8 mouse cellular contexts compared by ENCODE assay signal in genomic region chr4:155084351-155084750, GRCm38 (mm10). TPM values are rescaled to one million over a fixed set of nuclear protein-coding genes. Genes with fewer than 3 reads are reported as not detected.
DNase-seq lines count a peak whose midpoint lies in the region; ATAC-seq and TF ChIP-seq lines count a peak whose summit lies in the region.

No protein-coding gene starts in this region.

- WGBS in heart, embryonic 16.5 days = 84% methylated on average over 7 of the region's 7 CpGs
- WGBS in hindbrain, embryonic 13.5 days = 89% methylated on average over 7 of the region's 7 CpGs
- WGBS in liver, embryonic 13.5 days (ENCODE audit: insufficient replicate concordance) = 75% methylated on average over 7 of the region's 7 CpGs

- ATAC-seq in heart, embryonic 16.5 days (replicated peaks; ENCODE audit: extremely low read depth, insufficient read depth, low FRiP score) = no peak
- ATAC-seq in G1E (ENCODE audit: extremely low read depth, insufficient number of reproducible peaks, low FRiP score, poor library complexity, severe bottlenecking) = no peak
- no peak for ATAC-seq in hindbrain, embryonic 13.5 days (ENCODE audit: low FRiP score)
- ATAC-seq in liver, embryonic 13.5 days (ENCODE audit: low read depth) = no peak

- DNase-seq in heart, postnatal 14 days = no peak
- no peak for DNase-seq in G1E (ENCODE audit: low spot score)
- DNase-seq in liver, embryonic 13.5 days = no peak
- no peak for DNase-seq in adrenal gland, adult 18-20 months (ENCODE audit: low spot score in 2 of 2)
- DNase-seq in left cerebral cortex, adult 8-10 months (ENCODE audit: low spot score in 2 of 2) = no peak
- no peak for DNase-seq in left cerebral cortex, postnatal 25 days (ENCODE audit: low spot score in 2 of 2)

- H3K4me1 ChIP-seq in heart, embryonic 16.5 days (ENCODE audit: control insufficient read depth, insufficient read depth, low read length) = peaks cover 24% of the 10 kb centered on the region
- H3K4me1 ChIP-seq in G1E (ENCODE audit: insufficient read depth, low read depth, low read length) = peaks cover 64% of the 10 kb centered on the region
- H3K4me1 ChIP-seq in hindbrain, embryonic 13.5 days (replicated peaks) = peaks cover 39% of the 10 kb centered on the region
- H3K4me1 ChIP-seq in liver, embryonic 13.5 days (replicated peaks) = peaks cover 48% of the 10 kb centered on the region

- TF ChIP-seq CTCF in G1E (IDR thresholded peaks at IDR 0.05; ENCODE audit: low read depth, low read length) = no peak

- no peak overlapping the region for H3K4me3 ChIP-seq in heart, embryonic 16.5 days (ENCODE audit: low read length)
- H3K4me3 ChIP-seq in G1E (ENCODE audit: low read depth, low read length) = peak overlapping the region; percentile 76; the same call in 1 of the 2 replicates
- H3K4me3 ChIP-seq in hindbrain, embryonic 13.5 days = no peak overlapping the region
- H3K4me3 ChIP-seq in liver, embryonic 13.5 days (replicated peaks) = peak overlapping the region; percentile 95

- no peaks in the 10 kb centered on the region for H3K9me3 ChIP-seq in heart, embryonic 16.5 days (replicated peaks; ENCODE audit: control insufficient read depth, low read length)
- H3K9me3 ChIP-seq in G1E (replicated peaks) = no peaks in the 10 kb centered on the region
- H3K9me3 ChIP-seq in hindbrain, embryonic 13.5 days = no peaks in the 10 kb centered on the region
- no peaks in the 10 kb centered on the region for H3K9me3 ChIP-seq in liver, embryonic 13.5 days (replicated peaks)

- peak overlapping the region; percentile 38; the same call in 1 of the 2 replicates for H3K9ac ChIP-seq in heart, embryonic 16.5 days (ENCODE audit: low read length)
- H3K9ac ChIP-seq in hindbrain, embryonic 13.5 days = 0 out of 2 replicates have a peak overlapping the region, but pooled peaks have one; percentile 91
- H3K9ac ChIP-seq in liver, embryonic 13.5 days = peak overlapping the region; percentile 88

- no peak overlapping the region for H3K27ac ChIP-seq in heart, embryonic 16.5 days (ENCODE audit: low read length)
- H3K27ac ChIP-seq in hindbrain, embryonic 13.5 days = no peak overlapping the region
- peak overlapping the region; percentile 48 for H3K27ac ChIP-seq in liver, embryonic 13.5 days

- H3K4me2 ChIP-seq in heart, embryonic 16.5 days (ENCODE audit: low read depth, low read length) = peak overlapping the region; percentile 65; the same call in 1 of the 2 replicates
- peak overlapping the region; percentile 95 for H3K4me2 ChIP-seq in hindbrain, embryonic 13.5 days
- peak overlapping the region; percentile 98 for H3K4me2 ChIP-seq in liver, embryonic 13.5 days

- intact Hi-C loops in heart, postnatal 14 days (cut with DNase I) = no loop called here
- intact Hi-C loops in left cerebral cortex, postnatal 25 days (cut with DNase I) = no loop called here

- H3K27me3 ChIP-seq in heart, embryonic 16.5 days (ENCODE audit: control insufficient read depth, insufficient read depth, low read length) = no peaks in the 10 kb centered on the region
- H3K27me3 ChIP-seq in G1E (ENCODE audit: insufficient read depth, low read length) = no peaks in the 10 kb centered on the region
- H3K27me3 ChIP-seq in hindbrain, embryonic 13.5 days = no peaks in the 10 kb centered on the region
- no peaks in the 10 kb centered on the region for H3K27me3 ChIP-seq in liver, embryonic 13.5 days

- peaks cover 20% of the 10 kb centered on the region for H3K36me3 ChIP-seq in heart, embryonic 16.5 days (ENCODE audit: control insufficient read depth, insufficient read depth)
- peaks cover 70% of the 10 kb centered on the region for H3K36me3 ChIP-seq in G1E (replicated peaks)
- H3K36me3 ChIP-seq in hindbrain, embryonic 13.5 days = peaks cover 41% of the 10 kb centered on the region
- peaks cover 45% of the 10 kb centered on the region for H3K36me3 ChIP-seq in liver, embryonic 13.5 days

RNA-seq across cellular contexts. Expression of gene Rer1, which starts 1.8 kb away (rescaled TPM):
- polyA plus RNA-seq in heart, embryonic 16.5 days (2015; fragmentation: Nextera tagmentation; extraction: Ambion mirVana) = 116 and 138 TPM in 2 replicates
- 10 to 100 TPM; 66.6 to 67.8 TPM for total RNA-seq in heart, postnatal 14 days (2021)
- total RNA-seq in G1E (2014; fragmentation: Nextera tagmentation) (209 TPM in 2 replicates), G1E (2017) (212 and 216 TPM in 2 replicates)
- polyA plus RNA-seq in G1E (2012) = 123 and 125 TPM in 2 replicates
- 123 and 132 TPM in 2 replicates for polyA plus RNA-seq in hindbrain, embryonic 13.5 days (2015; fragmentation: Nextera tagmentation; extraction: Ambion mirVana)
- 93.6 and 109 TPM in 2 replicates for polyA plus RNA-seq in liver, embryonic 13.5 days (2015; fragmentation: Nextera tagmentation; extraction: Ambion mirVana)
- total RNA-seq in adrenal gland, adult 18-20 months (2021) = 100 to 1,000 TPM in 1 of 2 experiments, 10 to 100 TPM in 1; 95.4 to 109 TPM
- 10 to 100 TPM; 63.3 to 69.9 (median 64.2) TPM for total RNA-seq in left cerebral cortex, adult 8-10 months (2022)
- 10 to 100 TPM; 60.9 to 69.4 TPM for total RNA-seq in left cerebral cortex, postnatal 25 days (2021)

RNA-seq across cellular contexts. Expression of gene Morn1, which starts 2.0 kb away (rescaled TPM):
- polyA plus RNA-seq in heart, embryonic 16.5 days (2015; fragmentation: Nextera tagmentation; extraction: Ambion mirVana) = 1.8 and 3.0 TPM in 2 replicates
- 1 to 10 TPM; 1.4 to 3.8 TPM for total RNA-seq in heart, postnatal 14 days (2021)
- total RNA-seq in G1E (2014; fragmentation: Nextera tagmentation) = 2.3 and 4.2 TPM in 2 replicates
- 5.3 and 7.2 TPM in 2 replicates for total RNA-seq in G1E (2017)
- 1.8 and 2.9 TPM in 2 replicates for polyA plus RNA-seq in G1E (2012)
- 7.1 and 8.0 TPM in 2 replicates for polyA plus RNA-seq in hindbrain, embryonic 13.5 days (2015; fragmentation: Nextera tagmentation; extraction: Ambion mirVana)
- polyA plus RNA-seq in liver, embryonic 13.5 days (2015; fragmentation: Nextera tagmentation; extraction: Ambion mirVana) = 1.7 and 1.9 TPM in 2 replicates
- total RNA-seq in adrenal gland, adult 18-20 months (2021) = 1 to 10 TPM; 6.6 to 9.8 TPM
- total RNA-seq in left cerebral cortex, adult 8-10 months (2022) = 10 to 100 TPM; 10.2 to 19.4 (median 12.9) TPM
- total RNA-seq in left cerebral cortex, postnatal 25 days (2021) = 1 to 10 TPM; 8.6 to 9.7 TPM

RNA-seq across cellular contexts. Expression of gene Pex10, which starts 17.5 kb away (rescaled TPM):
- polyA plus RNA-seq in heart, embryonic 16.5 days (2015; fragmentation: Nextera tagmentation; extraction: Ambion mirVana) = 17.3 and 18.0 TPM in 2 replicates
- total RNA-seq in heart, postnatal 14 days (2021) = 10 to 100 TPM; 18.3 to 19.6 TPM
- total RNA-seq in G1E (2014; fragmentation: Nextera tagmentation) (15.9 and 21.1 TPM in 2 replicates), G1E (2017) (23.2 and 23.4 TPM in 2 replicates)
- polyA plus RNA-seq in G1E (2012) = 30.3 and 40.2 TPM in 2 replicates
- 18.6 and 24.2 TPM in 2 replicates for polyA plus RNA-seq in hindbrain, embryonic 13.5 days (2015; fragmentation: Nextera tagmentation; extraction: Ambion mirVana)
- polyA plus RNA-seq in liver, embryonic 13.5 days (2015; fragmentation: Nextera tagmentation; extraction: Ambion mirVana) = 8.5 and 8.9 TPM in 2 replicates
- total RNA-seq in adrenal gland, adult 18-20 months (2021) = 10 to 100 TPM; 18.2 to 20.3 TPM
- 10 to 100 TPM; 17.6 to 21.2 (median 19.5) TPM for total RNA-seq in left cerebral cortex, adult 8-10 months (2022)
- 10 to 100 TPM; 18.7 to 20.2 TPM for total RNA-seq in left cerebral cortex, postnatal 25 days (2021)

RNA-seq across cellular contexts. Expression of gene Plch2, which starts 27.8 kb away (rescaled TPM):
- 1.0 and 1.4 TPM in 2 replicates for polyA plus RNA-seq in heart, embryonic 16.5 days (2015; fragmentation: Nextera tagmentation; extraction: Ambion mirVana)
- total RNA-seq in heart, postnatal 14 days (2021) = under 1 TPM in 1 of 2 experiments, not detected in 1; 0.17 TPM
- total RNA-seq in G1E (2014; fragmentation: Nextera tagmentation) (1.5 TPM in 2 replicates), G1E (2017) (0.22 and 0.35 TPM in 2 replicates)
- 0.54 and 0.61 TPM in 2 replicates for polyA plus RNA-seq in G1E (2012)
- 8.4 and 11.1 TPM in 2 replicates for polyA plus RNA-seq in hindbrain, embryonic 13.5 days (2015; fragmentation: Nextera tagmentation; extraction: Ambion mirVana)
- 0.08 and 0.10 TPM in 2 replicates for polyA plus RNA-seq in liver, embryonic 13.5 days (2015; fragmentation: Nextera tagmentation; extraction: Ambion mirVana)
- total RNA-seq in adrenal gland, adult 18-20 months (2021) = under 1 TPM; 0.33 to 0.35 TPM
- 10 to 100 TPM; 56.8 to 64.3 (median 60.9) TPM for total RNA-seq in left cerebral cortex, adult 8-10 months (2022)
- 10 to 100 TPM; 76.2 to 81.5 TPM for total RNA-seq in left cerebral cortex, postnatal 25 days (2021)

Comparison
In these comparisons a context has a peak if more than half of its experiments do, and no peak if none do; other contexts are left out.
1. H3K4me3 ChIP-seq: peak in G1E (single experiment) and liver, embryonic 13.5 days (single experiment); none in heart, embryonic 16.5 days (single experiment) and hindbrain, embryonic 13.5 days (single experiment).
2. H3K9ac ChIP-seq: peak in every context shown above with its lines; median percentile 91 in hindbrain, embryonic 13.5 days; 88 in liver, embryonic 13.5 days; 38 in heart, embryonic 16.5 days.
3. Peak in every context shown above with its lines, with median percentiles within 50 percentile points of each other: H3K4me2 ChIP-seq.